Mouse (Mus musculus) heart, embryonic 14.5 days (tissue): ENCODE data around the gene Prl. TPM values are rescaled to one million over a fixed set of nuclear protein-coding genes. Genes with fewer than 3 reads are reported as not detected.

Source experiments
- ATAC-seq: fragments of 200-750 bp; cut with Nextera tagmentation; 2 replicates; pipeline ENCODE4 v1.8.0; 2017; ENCODE audit warnings: low read depth, moderate TSS enrichment; ENCODE audit not compliant: insufficient number of reproducible peaks, insufficient read depth, low FRiP score
- H3K27ac ChIP-seq, 2 experiments: fragments of 200-500 bp in 1 of 2; fragments of 300-500 bp in 1 of 2; sonication (generic) in 1 of 2; replicated peaks in 1 of 2; 2 replicates each; pipeline ENCODE4 v1.5.1; 2012 to 2014; ENCODE audit warnings: low read depth in 2 of 2, low read length in 2 of 2, control low read depth in 1 of 2, mild to moderate bottlenecking in 1 of 2, mixed read lengths in 1 of 2; ENCODE audit not compliant: control insufficient read depth in 1 of 2, insufficient read depth in 1 of 2
- H3K27me3 ChIP-seq: fragments of 300-500 bp; sonication (generic); 2 replicates; pipeline ENCODE4 v1.6.1; 2014; ENCODE audit warnings: mild to moderate bottlenecking, low read length, control low read depth; ENCODE audit not compliant: control insufficient read depth, insufficient read depth
- H3K36me3 ChIP-seq: fragments of 300-500 bp; sonication (generic); 2 replicates; pipeline ENCODE4 v1.6.1; 2014; ENCODE audit warnings: mild to moderate bottlenecking, control low read depth, low read length, mixed read lengths; ENCODE audit not compliant: control insufficient read depth, insufficient read depth
- H3K4me1 ChIP-seq, 2 experiments: fragments of 200-500 bp in 1 of 2; fragments of 300-500 bp in 1 of 2; sonication (generic) in 1 of 2; 2 replicates each; pipeline ENCODE4 v1.6.1; 2012 to 2014; ENCODE audit warnings: low read length in 2 of 2, control low read depth in 1 of 2, mixed read lengths in 1 of 2; ENCODE audit not compliant: control insufficient read depth in 2 of 2, insufficient read depth in 2 of 2
- H3K4me2 ChIP-seq: fragments of 300-500 bp; sonication (generic); 2 replicates; pipeline ENCODE4 v1.6.1; 2014; ENCODE audit warnings: mild to moderate bottlenecking, low read length
- H3K4me3 ChIP-seq, 2 experiments: fragments of 200-500 bp in 1 of 2; fragments of 300-500 bp in 1 of 2; sonication (generic) in 1 of 2; 2 replicates each; pipeline ENCODE4 v1.5.1; 2012 to 2014; ENCODE audit warnings: low read length in 2 of 2, mild to moderate bottlenecking in 2 of 2, control low read depth in 1 of 2, low read depth in 1 of 2, moderate library complexity in 1 of 2; ENCODE audit not compliant: control insufficient read depth in 1 of 2, insufficient read depth in 1 of 2
- H3K9ac ChIP-seq: fragments of 300-500 bp; sonication (generic); 2 replicates; pipeline ENCODE4 v1.6.1; 2014; ENCODE audit warnings: mild to moderate bottlenecking, low read length
- H3K9me3 ChIP-seq: fragments of 300-500 bp; sonication (generic); 2 replicates; pipeline ENCODE4 v1.6.1; 2016; ENCODE audit warnings: low read length, control low read depth; ENCODE audit not compliant: control insufficient read depth
- WGBS: fragments of 180-500 bp; shearing (Covaris S2); extraction: QIAGEN DNeasy Blood & Tissue Kit; methylation state at CpG from one replicate; pipeline ENCODE4 v1.1.7; 2014; 5-methylcytosine and 5-hydroxymethylcytosine counted together
- polyA plus RNA-seq: library from polyadenylated mRNA; unstranded; fragments of >200 nt; fragmentation: Nextera tagmentation; extraction: Ambion mirVana; gene quantifications from 2 replicates; pipeline ENCODE4 v1.2.1, GENCODE M21; 2014

Gene Prl
- polyA plus RNA-seq: not detected in 2 replicates

DNA sequence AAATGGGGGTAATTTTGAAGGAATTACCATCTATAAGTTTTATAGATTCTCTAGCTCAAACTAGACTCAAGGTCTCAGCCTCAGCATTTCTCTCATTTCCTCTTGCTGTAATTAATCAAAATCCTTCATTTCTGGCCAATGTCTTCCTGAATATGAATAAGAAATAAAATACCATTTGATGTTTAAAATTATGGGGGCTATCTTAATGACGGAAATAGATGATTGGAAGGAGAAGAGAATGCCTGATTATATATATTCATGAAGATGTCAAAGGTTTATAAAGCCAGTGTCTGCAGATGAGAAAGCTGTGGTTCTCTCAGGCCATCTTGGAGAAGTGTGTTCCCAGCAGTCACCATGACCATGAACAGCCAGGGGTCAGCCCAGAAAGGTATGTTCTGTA is at the start of gene Prl:
Gene Prl, plus strand, starts transcription at position 301 of the 400 bp plus-strand sequence.
- no peak for ATAC-seq
- WGBS: 83% methylated on average over 1 of the region's 1 CpGs
- no peaks in the 10 kb centered on the region for H3K4me1 ChIP-seq

DNA sequence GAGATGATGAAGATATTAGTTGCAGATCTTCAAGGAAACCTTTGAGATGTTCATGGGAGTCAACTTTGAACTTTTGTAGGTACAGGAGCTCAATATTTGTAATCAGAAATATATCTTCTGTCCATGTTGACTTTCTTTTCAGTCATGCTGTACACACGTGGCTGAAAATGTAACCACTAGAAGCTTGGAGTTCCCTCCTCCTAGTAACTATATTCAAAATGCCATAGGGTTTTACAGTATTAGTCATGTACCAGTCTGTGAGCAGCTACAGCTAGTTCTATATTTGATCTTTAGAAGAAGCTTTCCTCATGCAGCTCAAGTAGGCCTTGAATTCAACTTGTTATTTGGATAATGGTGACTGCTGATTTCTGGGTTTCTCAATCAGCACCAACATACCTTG is 30.8 kb upstream of the Prl start:
- H3K9me3 ChIP-seq: no peaks in the 10 kb centered on the region
- H3K36me3 ChIP-seq: no peaks in the 10 kb centered on the region
- no peak overlapping the region for H3K27ac ChIP-seq
- H3K4me2 ChIP-seq: no peak overlapping the region
- no peak overlapping the region for H3K4me3 ChIP-seq
- H3K4me1 ChIP-seq: no peaks in the 10 kb centered on the region
- WGBS: 63% methylated on average over 1 of the region's 1 CpGs
- ATAC-seq: no peak
- H3K9ac ChIP-seq: no peak overlapping the region
- no peaks in the 10 kb centered on the region for H3K27me3 ChIP-seq

More for the DNA sequence above, at the start of gene Prl:
- Histone ChIP-seq H3K4me2 (no peak within 1 kb of the TSS), H3K27me3 (no peaks in the 10 kb centered on the region), H3K9ac (no peak within 1 kb of the TSS), H3K4me3 (no peak within 1 kb of the TSS), H3K36me3 (no peaks in the 10 kb centered on the region), H3K9me3 (no peaks in the 10 kb centered on the region), H3K27ac (no peak within 1 kb of the TSS)

DNA sequence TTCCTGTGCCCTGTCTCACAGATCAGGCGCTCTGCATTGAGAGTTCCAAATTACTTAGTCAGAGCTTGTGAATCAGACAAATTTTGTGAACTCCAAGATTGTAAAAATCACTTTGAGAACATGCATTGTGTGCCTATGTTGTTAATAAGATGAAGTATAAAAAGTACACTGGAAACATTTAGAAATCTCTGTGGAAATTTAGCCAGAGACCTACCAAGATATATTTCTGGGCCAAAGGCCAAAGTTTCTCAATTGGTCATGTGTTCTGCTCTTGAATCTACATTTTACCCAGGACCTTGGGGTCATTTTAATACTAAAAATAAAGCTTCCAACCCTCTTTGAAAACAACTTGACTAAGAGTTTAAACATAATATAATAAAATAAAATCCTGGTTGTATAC is 30.0 kb upstream of the Prl start:
- Histone ChIP-seq H3K36me3 (no peaks in the 10 kb centered on the region), H3K9ac (no peak overlapping the region), H3K4me3 (no peak overlapping the region), H3K4me2 (no peak overlapping the region), H3K4me1 (no peaks in the 10 kb centered on the region), H3K27ac (no peak overlapping the region), H3K27me3 (no peaks in the 10 kb centered on the region), H3K9me3 (no peaks in the 10 kb centered on the region)
- no peak for ATAC-seq
- WGBS: 80% methylated on average over 1 of the region's 1 CpGs

DNA sequence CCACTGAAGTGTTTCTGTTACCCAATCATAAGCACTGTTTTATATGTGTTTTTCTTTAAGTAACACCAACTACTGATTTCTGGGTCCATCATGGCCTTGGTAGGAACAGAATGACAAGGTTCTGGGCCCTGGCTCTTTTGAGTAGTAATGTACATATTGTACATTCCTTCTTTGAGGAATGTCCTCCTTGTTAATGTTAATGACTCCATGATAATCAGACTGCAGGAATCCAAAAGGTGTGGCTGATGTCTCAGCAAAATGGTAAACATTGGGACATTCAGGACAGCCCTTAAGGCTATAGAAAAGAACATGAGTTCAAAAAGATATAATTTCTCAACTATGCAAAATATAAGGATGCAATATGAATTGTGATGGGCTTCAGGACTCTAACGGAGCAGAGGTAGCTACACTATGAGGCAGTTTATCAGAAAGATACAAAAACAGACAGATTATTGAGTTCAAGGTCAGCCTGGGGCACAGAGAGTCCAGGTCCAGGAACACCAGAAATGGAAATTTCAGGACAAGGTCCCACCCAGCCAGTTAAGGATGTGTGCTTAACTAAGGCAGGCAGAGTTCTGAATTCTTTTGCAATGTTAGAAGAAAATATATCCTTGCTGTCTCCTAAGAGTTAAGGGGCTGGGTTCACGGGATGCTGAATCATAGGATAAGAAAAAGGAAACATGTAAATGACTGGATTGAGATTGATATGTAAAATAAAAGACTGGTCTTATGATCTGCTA is 28.7 kb upstream of the Prl start:
- H3K27ac ChIP-seq: no peak overlapping the region
- H3K4me3 ChIP-seq: no peak overlapping the region
- no peaks in the 10 kb centered on the region for H3K36me3 ChIP-seq
- no peak for ATAC-seq
- H3K27me3 ChIP-seq: no peaks in the 10 kb centered on the region
- no peaks in the 10 kb centered on the region for H3K4me1 ChIP-seq
- H3K9ac ChIP-seq: no peak overlapping the region
- WGBS: 64% methylated on average over 2 of the region's 2 CpGs
- no peaks in the 10 kb centered on the region for H3K9me3 ChIP-seq
- H3K4me2 ChIP-seq: no peak overlapping the region

DNA sequence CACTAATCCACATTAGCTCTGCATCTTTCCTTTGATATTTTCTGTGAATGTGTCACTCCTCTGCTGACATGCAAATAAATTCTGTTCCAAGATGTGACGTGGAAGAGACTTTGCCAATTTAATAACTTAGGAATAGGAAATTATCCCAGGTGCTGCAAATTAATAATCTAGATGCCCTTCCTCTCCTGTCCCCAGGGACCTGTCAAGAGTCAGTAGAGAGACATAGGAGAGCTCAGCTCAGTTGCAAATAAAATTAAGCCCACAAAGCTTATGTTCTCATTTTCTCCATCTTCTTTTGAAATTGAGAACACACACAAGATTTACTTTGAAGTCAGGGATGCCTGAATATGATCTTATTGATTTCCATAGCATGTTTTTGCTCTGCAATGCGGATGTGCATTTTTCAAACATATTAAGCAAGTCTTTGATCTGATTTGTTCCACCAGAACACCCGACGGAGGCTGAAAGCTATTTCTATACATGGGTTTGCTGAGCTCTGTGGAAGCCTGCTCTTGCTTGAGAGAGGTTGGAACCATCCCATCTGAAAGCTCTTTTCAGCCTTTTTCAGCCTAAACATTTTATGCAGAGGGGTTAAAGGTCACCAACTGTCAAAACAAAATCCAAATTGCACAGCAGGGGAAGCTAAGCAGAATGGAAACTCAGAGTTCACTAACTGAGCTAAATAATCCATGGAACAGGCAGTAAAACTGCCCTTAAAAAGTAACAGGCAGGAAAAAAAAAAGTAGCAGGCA is 26.1 kb upstream of the Prl start:
- no peaks in the 10 kb centered on the region for H3K27me3 ChIP-seq
- H3K4me3 ChIP-seq: no peak overlapping the region
- H3K4me2 ChIP-seq: no peak overlapping the region
- no peaks in the 10 kb centered on the region for H3K36me3 ChIP-seq
- 47% methylated on average over 4 of the region's 4 CpGs for whole genome bisulfite sequencing
- H3K9me3 ChIP-seq: no peaks in the 10 kb centered on the region
- H3K9ac ChIP-seq: no peak overlapping the region
- no peak overlapping the region for H3K27ac ChIP-seq
- no peaks in the 10 kb centered on the region for H3K4me1 ChIP-seq
- no peak for ATAC-seq

DNA sequence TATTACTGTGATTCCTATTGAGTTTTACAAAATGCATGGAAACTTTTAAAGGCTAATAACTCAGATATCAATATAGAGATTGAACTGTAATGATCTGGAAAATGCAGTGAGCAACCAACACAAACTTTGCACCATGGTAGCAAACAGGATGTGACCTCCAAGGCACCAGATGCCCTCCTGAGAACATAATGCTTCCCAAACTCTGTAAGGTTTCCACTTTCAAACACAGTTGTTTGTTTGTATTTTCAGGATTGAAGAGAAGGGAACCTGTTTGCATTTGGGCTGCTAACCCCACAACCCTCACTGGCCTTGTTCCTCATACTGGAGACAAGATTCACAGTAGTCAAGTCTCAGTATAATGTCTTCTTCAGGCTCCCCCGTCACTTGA is 25.5 kb upstream of the Prl start:
- Histone ChIP-seq H3K4me1 (no peaks in the 10 kb centered on the region), H3K4me2 (no peak overlapping the region), H3K27ac (no peak overlapping the region; a peak in 1 of 4 replicates), H3K9ac (no peak overlapping the region), H3K4me3 (no peak overlapping the region), H3K9me3 (no peaks in the 10 kb centered on the region), H3K36me3 (no peaks in the 10 kb centered on the region), H3K27me3 (no peaks in the 10 kb centered on the region)
- ATAC-seq: no peak
- 81% methylated on average over 1 of the region's 1 CpGs for WGBS

DNA sequence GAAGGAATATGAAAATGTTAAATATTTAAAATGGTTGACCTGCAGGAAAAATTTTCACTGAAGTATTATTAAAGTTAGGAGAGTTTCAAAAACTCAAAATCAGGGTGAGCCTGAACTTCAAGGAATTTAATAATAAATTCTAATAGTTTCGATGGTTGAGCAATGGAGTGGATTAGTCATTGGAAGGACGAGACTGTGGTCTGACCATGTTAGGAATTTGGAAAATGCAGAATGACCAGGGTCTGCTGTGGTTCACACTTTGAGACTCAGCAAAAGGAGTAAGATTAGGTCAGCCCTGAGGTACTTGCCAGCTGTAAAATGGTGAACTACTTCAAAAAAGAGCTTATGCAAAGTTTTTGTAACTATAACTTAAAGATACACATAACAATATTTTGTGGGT is 24.4 kb upstream of the Prl start:
- Histone ChIP-seq H3K9ac (no peak overlapping the region), H3K9me3 (no peaks in the 10 kb centered on the region), H3K27ac (no peak overlapping the region), H3K4me2 (no peak overlapping the region), H3K4me3 (no peak overlapping the region), H3K4me1 (no peaks in the 10 kb centered on the region), H3K36me3 (no peaks in the 10 kb centered on the region), H3K27me3 (no peaks in the 10 kb centered on the region)
- no peak for ATAC-seq
- 50% methylated on average over 2 of the region's 2 CpGs for WGBS
